Mouse (Mus musculus): Measurements from ENCODE around the gene Hils1. TPM values are rescaled to one million over a fixed set of nuclear protein-coding genes. Genes with fewer than 3 reads are reported as not detected.
"Not testable (repeated sequence)": the region's sequence is repeated elsewhere in the genome, so short reads cannot be mapped to it uniquely, and the experiment has no call there.

Gene Hils1
- total and polyA plus RNA-seq, 3 experiments = not detected

DNA sequence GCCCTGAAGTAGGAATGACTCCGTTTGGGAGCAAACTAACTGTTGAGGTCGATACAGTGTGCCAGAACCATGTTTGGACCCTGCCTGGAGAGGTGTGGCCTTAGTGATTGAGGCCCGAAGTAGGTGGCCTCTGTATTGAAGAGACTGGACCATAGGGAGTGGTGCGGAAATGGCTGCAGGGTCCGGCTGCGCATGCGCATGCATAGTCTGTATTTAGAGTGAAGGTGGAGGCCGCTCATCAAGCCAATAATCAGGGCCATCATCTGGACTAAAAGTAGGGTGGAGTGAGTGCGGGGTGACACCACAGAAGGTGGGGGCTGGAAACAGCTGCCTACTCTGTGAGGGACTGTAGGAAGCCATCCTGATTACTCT lies 9.7 kb upstream of the Hils1 start:
- ATAC-seq (ENCODE audit: extremely low read depth, insufficient number of reproducible peaks, low FRiP score, poor library complexity, severe bottlenecking) (no peak), DNase-seq (ENCODE audit: low spot score) (no peak)
- peaks cover 14% of the 10 kb centered on the region for H3K4me1 ChIP-seq (ENCODE audit: insufficient read depth, low read depth, low read length)
- TF ChIP-seq TAL1 (conservative IDR thresholded peaks at IDR 0.05; ENCODE audit: low read depth, low read length) = no peak
- no peak for TF ChIP-seq GATA1 (IDR thresholded peaks at IDR 0.05; ENCODE audit: borderline replicate concordance, low read length)
- TF ChIP-seq GATA2 (IDR thresholded peaks at IDR 0.05; ENCODE audit: borderline replicate concordance, low read depth, low read length) = no peak
- no peak for TF ChIP-seq CTCF (IDR thresholded peaks at IDR 0.05; ENCODE audit: low read depth, low read length)
- no peak for TF ChIP-seq POLR2AphosphoS5 (IDR thresholded peaks at IDR 0.05; ENCODE audit: insufficient replicate concordance, low read depth, low read length)
- H3K27me3 ChIP-seq (ENCODE audit: insufficient read depth, low read length) = peaks cover 57% of the 10 kb centered on the region
- H3K36me3 ChIP-seq (replicated peaks) = no peaks in the 10 kb centered on the region
- no peak overlapping the region for H3K4me3 ChIP-seq (ENCODE audit: low read depth, low read length)
- H3K9me3 ChIP-seq (replicated peaks) = no peaks in the 10 kb centered on the region

DNA sequence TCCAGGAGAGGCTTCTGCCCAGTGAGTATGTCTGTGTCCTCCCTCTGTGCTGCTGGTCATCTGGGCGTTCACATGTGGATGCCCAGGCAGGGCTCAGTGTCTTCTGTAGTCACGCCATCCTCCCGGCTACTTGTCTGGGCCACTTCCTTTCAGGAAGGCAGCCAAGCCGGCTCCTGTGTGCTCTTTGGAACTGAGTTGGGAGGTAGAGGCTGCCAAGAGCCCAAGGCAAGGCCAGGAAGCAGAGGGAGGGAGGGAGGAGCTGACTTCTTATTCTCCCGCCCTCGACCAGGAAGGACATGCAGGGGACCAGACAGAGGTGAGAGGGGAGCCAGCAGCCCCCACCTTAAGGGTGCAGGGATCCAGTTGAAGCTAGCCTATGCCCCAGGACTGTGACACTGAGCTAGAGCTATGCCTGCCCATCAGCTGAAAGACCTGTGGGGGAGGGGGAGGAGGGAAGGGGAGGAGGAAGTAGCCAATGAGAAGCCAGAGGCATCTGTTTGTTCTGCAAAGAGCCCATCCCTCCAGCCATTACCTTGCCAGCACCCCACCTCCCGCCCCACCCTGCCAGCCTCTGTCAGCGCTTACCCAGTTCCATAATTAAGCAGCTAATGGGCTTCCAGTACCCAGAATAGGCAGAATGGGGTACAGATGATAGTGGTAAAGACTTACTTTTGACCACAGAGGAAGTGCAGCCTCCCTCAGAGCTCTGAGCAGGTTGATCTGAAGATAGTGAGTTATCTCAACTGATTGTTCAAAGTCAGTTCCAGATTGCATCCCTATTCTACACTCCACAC lies 9.1 kb upstream of the Hils1 start:
- Histone ChIP-seq H3K9me3 (replicated peaks) (no peaks in the 10 kb centered on the region), H3K36me3 (replicated peaks) (no peaks in the 10 kb centered on the region), H3K4me1 (ENCODE audit: insufficient read depth, low read depth, low read length) (peaks cover 14% of the 10 kb centered on the region), H3K27me3 (ENCODE audit: insufficient read depth, low read length) (peaks cover 62% of the 10 kb centered on the region), H3K4me3 (ENCODE audit: low read depth, low read length) (no peak overlapping the region)
- ATAC-seq (ENCODE audit: extremely low read depth, insufficient number of reproducible peaks, low FRiP score, poor library complexity, severe bottlenecking) = no peak
- TF ChIP-seq POLR2AphosphoS5 (IDR thresholded peaks at IDR 0.05; ENCODE audit: insufficient replicate concordance, low read depth, low read length) (no peak), GATA1 (IDR thresholded peaks at IDR 0.05; ENCODE audit: borderline replicate concordance, low read length) (no peak), GATA2 (IDR thresholded peaks at IDR 0.05; ENCODE audit: borderline replicate concordance, low read depth, low read length) (no peak), TAL1 (conservative IDR thresholded peaks at IDR 0.05; ENCODE audit: low read depth, low read length) (no peak), CTCF (IDR thresholded peaks at IDR 0.05; ENCODE audit: low read depth, low read length) (no peak)
- DNase-seq (ENCODE audit: low spot score) = no peak

DNA sequence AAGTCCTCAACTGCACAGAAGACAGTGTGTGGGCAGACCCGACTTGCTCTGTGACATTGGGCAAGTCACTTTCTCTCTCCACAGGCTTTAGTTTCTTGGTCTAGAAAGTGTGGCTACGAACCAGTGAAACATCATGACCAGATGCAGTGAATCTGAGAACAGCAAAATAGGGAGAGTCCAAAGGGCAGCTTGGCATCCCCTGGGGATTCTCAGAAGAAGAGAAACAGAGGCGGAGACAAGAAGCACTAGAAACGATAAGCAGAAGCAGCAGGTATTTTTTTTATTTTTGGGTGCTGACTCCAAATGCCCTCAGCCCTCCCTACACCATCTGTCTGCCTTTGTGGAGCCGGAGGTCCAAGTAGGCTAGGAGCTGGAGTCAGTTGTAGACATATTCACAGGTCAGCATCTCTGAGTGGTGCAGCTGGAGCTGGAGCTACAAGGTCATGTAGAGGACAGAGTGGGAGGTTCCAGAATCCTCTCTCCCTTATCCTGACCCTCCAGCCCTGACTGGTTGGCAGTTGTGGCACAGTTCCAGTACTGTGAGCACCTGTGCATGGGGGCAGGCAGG lies 4.8 kb upstream of the Hils1 start:
- Histone ChIP-seq H3K9me3 (replicated peaks) (no peaks in the 10 kb centered on the region), H3K4me3 (ENCODE audit: low read depth, low read length) (no peak overlapping the region), H3K4me1 (ENCODE audit: insufficient read depth, low read depth, low read length) (peaks cover 12% of the 10 kb centered on the region), H3K36me3 (replicated peaks) (no peaks in the 10 kb centered on the region), H3K27me3 (ENCODE audit: insufficient read depth, low read length) (peaks cover 59% of the 10 kb centered on the region)
- ATAC-seq (ENCODE audit: extremely low read depth, insufficient number of reproducible peaks, low FRiP score, poor library complexity, severe bottlenecking) = no peak
- DNase-seq (ENCODE audit: low spot score) = no peak
- TF ChIP-seq POLR2AphosphoS5 (IDR thresholded peaks at IDR 0.05; ENCODE audit: insufficient replicate concordance, low read depth, low read length) (no peak), TAL1 (conservative IDR thresholded peaks at IDR 0.05; ENCODE audit: low read depth, low read length) (no peak), CTCF (IDR thresholded peaks at IDR 0.05; ENCODE audit: low read depth, low read length) (no peak), GATA1 (IDR thresholded peaks at IDR 0.05; ENCODE audit: borderline replicate concordance, low read length) (no peak), GATA2 (IDR thresholded peaks at IDR 0.05; ENCODE audit: borderline replicate concordance, low read depth, low read length) (no peak)

DNA sequence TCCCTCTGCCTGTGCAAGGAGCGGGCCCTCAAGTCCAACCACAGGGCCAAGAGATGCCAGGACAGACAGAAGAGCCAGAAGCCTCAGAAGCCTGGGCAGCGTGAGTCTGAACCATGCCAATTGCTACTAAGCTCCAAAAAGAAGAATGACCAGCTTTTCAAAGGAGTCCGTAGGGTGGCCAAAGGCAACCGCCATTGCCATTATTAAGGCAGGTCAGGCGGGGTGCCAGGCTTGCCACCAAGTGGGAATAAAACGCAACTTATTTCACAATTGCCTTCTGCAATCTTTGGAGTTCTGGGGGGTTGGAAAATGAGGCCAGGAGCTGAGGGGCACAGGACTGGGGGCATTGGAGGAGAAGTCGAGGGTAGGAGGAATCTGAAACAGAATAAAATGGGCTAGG lies 794 bp downstream of the Hils1 start:
- Histone ChIP-seq H3K4me1 (ENCODE audit: insufficient read depth, low read depth, low read length) (peaks cover 3% of the 10 kb centered on the region; the same call in 1 of the 2 replicates), H3K27me3 (ENCODE audit: insufficient read depth, low read length) (peaks cover 76% of the 10 kb centered on the region), H3K9me3 (replicated peaks) (no peaks in the 10 kb centered on the region), H3K36me3 (replicated peaks) (no peaks in the 10 kb centered on the region), H3K4me3 (ENCODE audit: low read depth, low read length) (no peak overlapping the region)
- TF ChIP-seq CTCF (IDR thresholded peaks at IDR 0.05; ENCODE audit: low read depth, low read length) (no peak), GATA1 (IDR thresholded peaks at IDR 0.05; ENCODE audit: borderline replicate concordance, low read length) (no peak), GATA2 (IDR thresholded peaks at IDR 0.05; ENCODE audit: borderline replicate concordance, low read depth, low read length) (no peak), TAL1 (conservative IDR thresholded peaks at IDR 0.05; ENCODE audit: low read depth, low read length) (no peak), POLR2AphosphoS5 (IDR thresholded peaks at IDR 0.05; ENCODE audit: insufficient replicate concordance, low read depth, low read length) (no peak)
- ATAC-seq (ENCODE audit: extremely low read depth, insufficient number of reproducible peaks, low FRiP score, poor library complexity, severe bottlenecking) (no peak), DNase-seq (ENCODE audit: low spot score) (no peak)

DNA sequence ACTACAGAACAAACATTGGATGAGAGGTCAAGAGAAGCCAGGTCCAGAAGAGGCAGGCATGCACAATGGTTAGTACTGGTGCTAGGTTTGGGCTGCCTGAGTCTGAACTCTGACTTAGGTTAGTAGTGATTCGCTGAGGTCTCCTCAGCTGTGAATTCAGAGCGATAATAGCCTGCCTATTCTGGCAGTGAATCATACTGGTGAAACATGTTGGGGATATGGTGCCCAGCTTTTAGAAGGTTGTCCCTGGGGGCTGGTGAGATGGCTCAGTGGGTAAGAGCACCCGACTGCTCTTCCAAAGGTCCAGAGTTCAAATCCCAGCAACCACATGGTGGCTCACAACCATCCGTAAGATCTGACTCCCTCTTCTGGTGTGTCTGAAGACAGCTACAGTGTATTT lies 2.3 kb downstream of the Hils1 start:
- not testable (repeated sequence) for H3K36me3 ChIP-seq (replicated peaks); H3K4me3 ChIP-seq (ENCODE audit: low read depth, low read length); H3K9me3 ChIP-seq (replicated peaks); DNase-seq (ENCODE audit: low spot score); H3K4me1 ChIP-seq (ENCODE audit: insufficient read depth, low read depth, low read length); ATAC-seq (ENCODE audit: extremely low read depth, insufficient number of reproducible peaks, low FRiP score, poor library complexity, severe bottlenecking)
- peaks cover 66% of the 10 kb centered on the region for H3K27me3 ChIP-seq (ENCODE audit: insufficient read depth, low read length)

DNA sequence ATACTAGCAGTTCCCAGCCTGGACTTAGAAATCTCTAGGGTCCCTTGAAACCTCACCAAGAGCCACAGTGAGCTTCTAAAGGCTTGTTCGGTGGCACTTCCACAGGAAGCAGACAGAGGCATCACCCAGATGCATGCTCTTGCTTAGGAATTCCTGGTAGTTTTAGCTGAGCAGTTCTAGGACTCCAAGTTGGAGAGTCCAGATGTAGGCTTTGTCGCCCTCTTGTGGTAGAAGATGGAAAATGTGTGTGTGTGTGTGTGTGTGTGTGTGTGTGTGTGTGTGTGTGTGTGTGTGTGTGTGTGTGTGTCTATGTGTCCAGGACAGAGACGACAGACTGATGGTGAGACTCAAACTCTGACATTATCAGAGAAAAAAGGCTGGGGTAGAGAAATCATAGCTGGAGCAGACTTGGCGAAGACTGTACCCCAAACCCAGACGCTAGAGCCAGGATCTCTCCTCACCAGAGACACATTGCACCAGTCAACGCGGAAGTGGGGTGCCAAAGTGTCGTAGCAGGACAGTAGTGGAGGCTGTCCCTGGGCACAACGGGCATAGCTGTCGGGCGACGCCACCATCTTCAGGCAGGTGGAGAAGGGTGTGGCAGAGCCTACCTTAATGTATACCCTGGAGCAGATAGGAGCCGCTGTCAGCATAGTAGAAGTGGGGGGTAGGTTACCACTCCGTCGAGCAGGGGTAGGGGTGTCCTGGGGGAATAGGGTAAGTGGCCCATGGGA lies 3.0 kb downstream of the Hils1 start:
- no peak for ATAC-seq (ENCODE audit: extremely low read depth, insufficient number of reproducible peaks, low FRiP score, poor library complexity, severe bottlenecking)
- DNase-seq (ENCODE audit: low spot score) = no peak
- Histone ChIP-seq H3K9me3 (replicated peaks) (no peaks in the 10 kb centered on the region), H3K27me3 (ENCODE audit: insufficient read depth, low read length) (peaks cover 68% of the 10 kb centered on the region), H3K36me3 (replicated peaks) (no peaks in the 10 kb centered on the region), H3K4me3 (ENCODE audit: low read depth, low read length) (no peak overlapping the region), H3K4me1 (ENCODE audit: insufficient read depth, low read depth, low read length) (peaks cover 5% of the 10 kb centered on the region)
- TF ChIP-seq POLR2AphosphoS5 (IDR thresholded peaks at IDR 0.05; ENCODE audit: insufficient replicate concordance, low read depth, low read length) (no peak), CTCF (IDR thresholded peaks at IDR 0.05; ENCODE audit: low read depth, low read length) (0 out of 2 replicates have a peak, but pooled peaks have one; percentile 31)
